Mouse (Mus musculus): Measurements from ENCODE around the gene Wdr17.

GRCm38 (mm10) chr8:54671806-54672205, 215.2 kb downstream of the Wdr17 start:
- TF ChIP-seq CTCF (conservative IDR thresholded peaks at IDR 0.05; ENCODE audit: low read length) = no peak
- TF ChIP-seq POU5F1 (IDR thresholded peaks at IDR 0.05; ENCODE audit: borderline replicate concordance, low read length) = no peak
